Mouse (Mus musculus): ENCODE data around the gene Dync1li1. TPM values are rescaled to one million over a fixed set of nuclear protein-coding genes. Genes with fewer than 3 reads are reported as not detected.

Gene Dync1li1
- polyA plus RNA-seq, 1 experiment from 2014 or later = 67.8 TPM

GRCm38 (mm10) chr9:114752311-114752710, 63.7 kb downstream of the Dync1li1 start:
- H3K4me3 ChIP-seq (ENCODE audit: low read depth, low read length) = no peak overlapping the region
- no peak overlapping the region for H3K4me2 ChIP-seq (ENCODE audit: low read depth, low read length)
- no peak overlapping the region for H3K27ac ChIP-seq (replicated peaks; ENCODE audit: low read depth, low read length)
- DNase-seq (ENCODE audit: low spot score) (no peak), ATAC-seq (replicated peaks; ENCODE audit: insufficient number of reproducible peaks, low FRiP score, low TSS enrichment, low read depth) (no peak)
- no peaks in the 10 kb centered on the region for H3K4me1 ChIP-seq (ENCODE audit: control insufficient read depth, insufficient read depth, low read length)
- H3K36me3 ChIP-seq (replicated peaks; ENCODE audit: control insufficient read depth, insufficient read depth, low read depth, low read length) = peaks cover 3% of the 10 kb centered on the region
- no peaks in the 10 kb centered on the region for H3K27me3 ChIP-seq (ENCODE audit: control insufficient read depth, insufficient read depth, low read length)
- H3K9me3 ChIP-seq (replicated peaks; ENCODE audit: control insufficient read depth, low read length) = no peaks in the 10 kb centered on the region
- no peak overlapping the region for H3K9ac ChIP-seq (replicated peaks; ENCODE audit: low read length)
- 80% methylated on average over 9 of the region's 9 CpGs for WGBS

GRCm38 (mm10) chr9:114752863-114753484, 64.4 kb downstream of the Dync1li1 start:
- Histone ChIP-seq H3K4me3 (ENCODE audit: low read depth, low read length) (peak overlapping the region; percentile 46), H3K4me2 (ENCODE audit: low read depth, low read length) (peak overlapping the region; percentile 76), H3K9me3 (replicated peaks; ENCODE audit: control insufficient read depth, low read length) (no peaks in the 10 kb centered on the region), H3K27me3 (ENCODE audit: control insufficient read depth, insufficient read depth, low read length) (no peaks in the 10 kb centered on the region), H3K27ac (replicated peaks; ENCODE audit: low read depth, low read length) (no peak overlapping the region), H3K4me1 (ENCODE audit: control insufficient read depth, insufficient read depth, low read length) (no peaks in the 10 kb centered on the region), H3K9ac (replicated peaks; ENCODE audit: low read length) (peak overlapping the region; percentile 64), H3K36me3 (replicated peaks; ENCODE audit: control insufficient read depth, insufficient read depth, low read depth, low read length) (no peaks in the 10 kb centered on the region; the same call in 1 of the 2 replicates)
- 8% methylated on average over 36 of the region's 36 CpGs for WGBS
- DNase-seq (ENCODE audit: low spot score) (peak; percentile 87), ATAC-seq (replicated peaks; ENCODE audit: insufficient number of reproducible peaks, low FRiP score, low TSS enrichment, low read depth) (peak; percentile 85)

DNA sequence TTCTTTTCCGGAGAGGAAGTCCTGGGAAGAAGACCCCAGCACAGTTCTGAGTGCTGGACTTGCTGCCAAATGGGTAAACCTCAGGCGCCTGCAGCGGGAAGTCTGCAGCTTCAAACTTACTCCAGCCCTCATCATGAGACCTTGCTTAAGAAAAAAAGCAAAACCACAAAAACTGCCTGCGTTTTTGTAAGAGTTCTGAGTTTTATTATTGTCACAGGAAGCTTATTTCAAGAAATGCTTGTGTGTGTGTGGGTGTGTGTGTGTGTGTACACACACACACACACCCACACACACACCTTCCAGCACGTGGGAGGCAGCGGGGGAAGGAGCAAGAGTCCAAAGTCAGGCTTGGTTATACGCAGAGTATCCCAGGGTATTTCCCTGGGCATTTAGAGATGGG, 69.7 kb downstream of the Dync1li1 start:
- Histone ChIP-seq H3K27me3 (ENCODE audit: control insufficient read depth, insufficient read depth, low read length) (no peaks in the 10 kb centered on the region), H3K9ac (replicated peaks; ENCODE audit: low read length) (no peak overlapping the region), H3K4me3 (ENCODE audit: low read depth, low read length) (no peak overlapping the region), H3K4me1 (ENCODE audit: control insufficient read depth, insufficient read depth, low read length) (no peaks in the 10 kb centered on the region), H3K4me2 (ENCODE audit: low read depth, low read length) (no peak overlapping the region), H3K36me3 (replicated peaks; ENCODE audit: control insufficient read depth, insufficient read depth, low read depth, low read length) (no peaks in the 10 kb centered on the region), H3K27ac (replicated peaks; ENCODE audit: low read depth, low read length) (no peak overlapping the region), H3K9me3 (replicated peaks; ENCODE audit: control insufficient read depth, low read length) (no peaks in the 10 kb centered on the region)
- WGBS = 79% methylated on average over 7 of the region's 7 CpGs
- ATAC-seq (replicated peaks; ENCODE audit: insufficient number of reproducible peaks, low FRiP score, low TSS enrichment, low read depth) = no peak
- no peak for DNase-seq (ENCODE audit: low spot score)

DNA sequence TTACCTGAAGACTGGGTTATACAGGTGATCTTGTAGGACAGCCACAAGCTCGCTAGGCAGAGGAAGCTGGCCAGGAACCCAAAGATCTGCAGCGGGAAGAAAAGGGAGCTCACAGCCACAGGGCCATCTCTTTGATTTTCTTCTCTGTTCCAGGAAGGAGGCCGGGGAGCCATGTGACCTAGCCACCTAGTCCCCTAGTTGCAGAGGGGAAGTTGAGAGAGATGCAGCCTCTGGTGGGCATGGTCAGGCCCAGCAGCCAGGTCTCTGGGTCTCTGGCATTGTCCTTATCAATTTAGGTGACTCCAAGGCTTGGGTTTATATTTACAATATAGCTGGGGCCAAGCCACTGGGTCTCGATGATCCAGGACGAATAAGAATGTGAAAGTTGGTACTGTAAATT, 70.2 kb downstream of the Dync1li1 start:
- no peaks in the 10 kb centered on the region for H3K36me3 ChIP-seq (replicated peaks; ENCODE audit: control insufficient read depth, insufficient read depth, low read depth, low read length)
- H3K27ac ChIP-seq (replicated peaks; ENCODE audit: low read depth, low read length) = no peak overlapping the region
- no peak overlapping the region for H3K4me2 ChIP-seq (ENCODE audit: low read depth, low read length)
- no peaks in the 10 kb centered on the region for H3K27me3 ChIP-seq (ENCODE audit: control insufficient read depth, insufficient read depth, low read length)
- WGBS = 89% methylated on average over 5 of the region's 5 CpGs
- no peaks in the 10 kb centered on the region for H3K4me1 ChIP-seq (ENCODE audit: control insufficient read depth, insufficient read depth, low read length)
- no peak overlapping the region for H3K9ac ChIP-seq (replicated peaks; ENCODE audit: low read length)
- DNase-seq (ENCODE audit: low spot score) (no peak), ATAC-seq (replicated peaks; ENCODE audit: insufficient number of reproducible peaks, low FRiP score, low TSS enrichment, low read depth) (no peak)
- H3K4me3 ChIP-seq (ENCODE audit: low read depth, low read length) = no peak overlapping the region
- H3K9me3 ChIP-seq (replicated peaks; ENCODE audit: control insufficient read depth, low read length) = no peaks in the 10 kb centered on the region

GRCm38 (mm10) chr9:114759886-114760285, 71.3 kb downstream of the Dync1li1 start:
- no peak for DNase-seq (ENCODE audit: low spot score)
- Histone ChIP-seq H3K9ac (replicated peaks; ENCODE audit: low read length) (no peak overlapping the region), H3K4me2 (ENCODE audit: low read depth, low read length) (no peak overlapping the region), H3K9me3 (replicated peaks; ENCODE audit: control insufficient read depth, low read length) (no peaks in the 10 kb centered on the region), H3K27ac (replicated peaks; ENCODE audit: low read depth, low read length) (no peak overlapping the region), H3K36me3 (replicated peaks; ENCODE audit: control insufficient read depth, insufficient read depth, low read depth, low read length) (no peaks in the 10 kb centered on the region), H3K4me1 (ENCODE audit: control insufficient read depth, insufficient read depth, low read length) (no peaks in the 10 kb centered on the region), H3K4me3 (ENCODE audit: low read depth, low read length) (no peak overlapping the region), H3K27me3 (ENCODE audit: control insufficient read depth, insufficient read depth, low read length) (no peaks in the 10 kb centered on the region)
- 82% methylated on average over 4 of the region's 4 CpGs for WGBS
- no peak for ATAC-seq (replicated peaks; ENCODE audit: insufficient number of reproducible peaks, low FRiP score, low TSS enrichment, low read depth)

- no peaks in the 10 kb centered on the region for H3K36me3 ChIP-seq (replicated peaks; ENCODE audit: control insufficient read depth, insufficient read depth, low read depth, low read length)
- H3K27me3 ChIP-seq (ENCODE audit: control insufficient read depth, insufficient read depth, low read length) = no peaks in the 10 kb centered on the region
- ATAC-seq (replicated peaks; ENCODE audit: insufficient number of reproducible peaks, low FRiP score, low TSS enrichment, low read depth) (no peak), DNase-seq (ENCODE audit: low spot score) (no peak)
- no peak overlapping the region for H3K4me2 ChIP-seq (ENCODE audit: low read depth, low read length)
- no peak overlapping the region for H3K27ac ChIP-seq (replicated peaks; ENCODE audit: low read depth, low read length)
- 83% methylated on average over 5 of the region's 5 CpGs for WGBS
- H3K9ac ChIP-seq (replicated peaks; ENCODE audit: low read length) = no peak overlapping the region
- no peaks in the 10 kb centered on the region for H3K4me1 ChIP-seq (ENCODE audit: control insufficient read depth, insufficient read depth, low read length)
- H3K4me3 ChIP-seq (ENCODE audit: low read depth, low read length) = no peak overlapping the region
- H3K9me3 ChIP-seq (replicated peaks; ENCODE audit: control insufficient read depth, low read length) = no peaks in the 10 kb centered on the region
These were observed 71.8 kb downstream of the Dync1li1 start for GRCm38 (mm10) chr9:114760353-114760752.

DNA sequence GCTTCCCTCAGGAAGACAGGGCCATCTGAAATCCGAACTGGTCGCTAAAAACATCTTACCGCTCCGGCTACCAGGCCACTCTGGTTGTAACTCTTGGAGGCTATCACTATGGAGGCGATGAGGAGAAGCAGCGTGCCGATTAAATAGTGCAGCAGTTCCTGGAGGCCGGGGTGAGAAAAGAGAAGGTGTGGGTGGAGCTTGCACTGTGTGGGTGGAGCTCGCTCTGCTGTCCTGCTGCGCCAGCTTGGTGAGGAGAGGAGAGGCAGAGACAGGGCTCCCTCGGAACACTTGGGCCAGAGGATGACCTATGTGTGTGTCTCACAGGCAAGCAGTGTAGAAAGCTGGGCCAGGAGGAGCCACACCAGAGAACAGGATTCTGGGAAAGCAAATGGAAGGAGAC, 73.3 kb downstream of the Dync1li1 start:
- no peak overlapping the region for H3K4me3 ChIP-seq (ENCODE audit: low read depth, low read length)
- WGBS = 67% methylated on average over 11 of the region's 11 CpGs
- no peaks in the 10 kb centered on the region for H3K4me1 ChIP-seq (ENCODE audit: control insufficient read depth, insufficient read depth, low read length)
- no peaks in the 10 kb centered on the region for H3K9me3 ChIP-seq (replicated peaks; ENCODE audit: control insufficient read depth, low read length)
- no peak overlapping the region for H3K4me2 ChIP-seq (ENCODE audit: low read depth, low read length)
- H3K27me3 ChIP-seq (ENCODE audit: control insufficient read depth, insufficient read depth, low read length) = no peaks in the 10 kb centered on the region
- no peak overlapping the region for H3K9ac ChIP-seq (replicated peaks; ENCODE audit: low read length)
- ATAC-seq (replicated peaks; ENCODE audit: insufficient number of reproducible peaks, low FRiP score, low TSS enrichment, low read depth) (no peak), DNase-seq (ENCODE audit: low spot score) (no peak)
- H3K36me3 ChIP-seq (replicated peaks; ENCODE audit: control insufficient read depth, insufficient read depth, low read depth, low read length) = no peaks in the 10 kb centered on the region
- no peak overlapping the region for H3K27ac ChIP-seq (replicated peaks; ENCODE audit: low read depth, low read length)

DNA sequence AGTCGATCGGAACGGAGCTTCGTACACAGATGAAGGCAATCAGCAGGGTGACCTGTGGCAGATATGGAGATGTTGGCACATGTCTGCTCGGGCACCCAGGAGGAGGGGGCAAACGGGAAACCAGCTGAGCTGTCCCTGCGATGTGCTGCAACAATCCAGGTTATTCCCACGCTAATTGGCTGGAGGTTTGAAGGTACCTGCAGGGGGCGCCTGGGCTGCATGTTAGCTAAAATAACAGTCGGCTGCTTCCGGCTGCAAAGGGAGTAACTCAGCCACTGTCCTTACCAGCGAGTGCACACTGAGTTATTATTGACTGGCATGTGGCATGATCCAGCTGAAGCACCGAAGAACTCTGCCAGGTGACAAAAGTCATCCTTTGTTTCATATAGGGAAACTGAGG, 74.8 kb downstream of the Dync1li1 start:
- 61% methylated on average over 13 of the region's 13 CpGs for WGBS
- no peaks in the 10 kb centered on the region for H3K27me3 ChIP-seq (ENCODE audit: control insufficient read depth, insufficient read depth, low read length)
- H3K4me3 ChIP-seq (ENCODE audit: low read depth, low read length) = no peak overlapping the region
- ATAC-seq (replicated peaks; ENCODE audit: insufficient number of reproducible peaks, low FRiP score, low TSS enrichment, low read depth) (no peak), DNase-seq (ENCODE audit: low spot score) (peak; percentile 73)
- no peak overlapping the region for H3K9ac ChIP-seq (replicated peaks; ENCODE audit: low read length)
- H3K4me1 ChIP-seq (ENCODE audit: control insufficient read depth, insufficient read depth, low read length) = no peaks in the 10 kb centered on the region
- H3K4me2 ChIP-seq (ENCODE audit: low read depth, low read length) = no peak overlapping the region
- no peaks in the 10 kb centered on the region for H3K9me3 ChIP-seq (replicated peaks; ENCODE audit: control insufficient read depth, low read length)
- H3K36me3 ChIP-seq (replicated peaks; ENCODE audit: control insufficient read depth, insufficient read depth, low read depth, low read length) = no peaks in the 10 kb centered on the region
- no peak overlapping the region for H3K27ac ChIP-seq (replicated peaks; ENCODE audit: low read depth, low read length)

Data from embryonic facial prominence, embryonic 11.5 days (tissue).